Mouse (Mus musculus) forebrain, postnatal 0 days (tissue): Measurements from ENCODE around the gene Zbtb11. TPM values are rescaled to one million over a fixed set of nuclear protein-coding genes. Genes with fewer than 3 reads are reported as not detected.
A peak's percentile ranks its signal among the peaks of the same experiment; 100 is the strongest.

Source experiments
- ATAC-seq: fragments of 200-750 bp; cut with Nextera tagmentation; 2 replicates; pipeline ENCODE4 v1.8.0; 2017; ENCODE audit warnings: mild to moderate bottlenecking, moderate library complexity
- DNase-seq: peaks from one replicate; pipeline ENCODE4 v3.0.0-alpha.2; 2015
- H3K27ac ChIP-seq: fragments of 300-500 bp; sonication (generic); 2 replicates; pipeline ENCODE4 v1.5.1; 2014; ENCODE audit warnings: low read depth, mild to moderate bottlenecking, antibody characterized with exemption, low read length, moderate library complexity, mixed read lengths
- H3K27me3 ChIP-seq: fragments of 300-500 bp; sonication (generic); 2 replicates; pipeline ENCODE4 v1.6.1; 2014; ENCODE audit warnings: mild to moderate bottlenecking, low read length, mixed read lengths; ENCODE audit not compliant: insufficient read depth
- H3K36me3 ChIP-seq: fragments of 300-500 bp; sonication (generic); 2 replicates; pipeline ENCODE4 v1.6.1; 2014; ENCODE audit warnings: mild to moderate bottlenecking, moderate library complexity; ENCODE audit not compliant: insufficient read depth
- H3K4me1 ChIP-seq: fragments of 300-500 bp; sonication (generic); 2 replicates; pipeline ENCODE4 v1.6.1; 2014; ENCODE audit warnings: antibody characterized with exemption; ENCODE audit not compliant: insufficient read depth
- H3K4me2 ChIP-seq: fragments of 300-500 bp; sonication (generic); 2 replicates; pipeline ENCODE4 v1.6.1; 2014; ENCODE audit warnings: low read depth, mild to moderate bottlenecking, moderate library complexity
- H3K4me3 ChIP-seq: fragments of 300-500 bp; sonication (generic); 2 replicates; pipeline ENCODE4 v1.5.1; 2014; ENCODE audit warnings: low read depth, low read length, mixed read lengths
- H3K9ac ChIP-seq: fragments of 300-500 bp; sonication (generic); 2 replicates; pipeline ENCODE4 v1.6.1; 2014; ENCODE audit warnings: mild to moderate bottlenecking
- H3K9me3 ChIP-seq: fragments of 300-500 bp; sonication (generic); 2 replicates; pipeline ENCODE4 v1.6.1; 2016; ENCODE audit warnings: low read length
- CTCF ChIP-seq: sonication (generic); IDR thresholded peaks from 2 replicates; pipeline ENCODE4 v1.5.1; 2016; ENCODE audit warnings: antibody characterized with exemption, control low read depth, low read depth
- WGBS: fragments of 180-500 bp; shearing (Covaris S2); extraction: QIAGEN DNeasy Blood & Tissue Kit; methylation state at CpG from one replicate; pipeline ENCODE4 v1.1.7; 2014; 5-methylcytosine and 5-hydroxymethylcytosine counted together
- polyA plus RNA-seq: library from polyadenylated mRNA; unstranded; fragments of >200 nt; fragmentation: Nextera tagmentation; extraction: Ambion mirVana; gene quantifications from 2 replicates; pipeline ENCODE4 v1.2.1, GENCODE M21; 2015
- total RNA-seq: library from RNA; depleted of rRNA; stranded (reverse); fragments of >200 nt; gene quantifications from 2 replicates; pipeline ENCODE4 v1.2.3, GENCODE M21; 2014

Zbtb11 gene
- total and polyA plus RNA-seq, 2 experiments from 2014 or later, result 15.6 to 23.7 TPM

DNA sequence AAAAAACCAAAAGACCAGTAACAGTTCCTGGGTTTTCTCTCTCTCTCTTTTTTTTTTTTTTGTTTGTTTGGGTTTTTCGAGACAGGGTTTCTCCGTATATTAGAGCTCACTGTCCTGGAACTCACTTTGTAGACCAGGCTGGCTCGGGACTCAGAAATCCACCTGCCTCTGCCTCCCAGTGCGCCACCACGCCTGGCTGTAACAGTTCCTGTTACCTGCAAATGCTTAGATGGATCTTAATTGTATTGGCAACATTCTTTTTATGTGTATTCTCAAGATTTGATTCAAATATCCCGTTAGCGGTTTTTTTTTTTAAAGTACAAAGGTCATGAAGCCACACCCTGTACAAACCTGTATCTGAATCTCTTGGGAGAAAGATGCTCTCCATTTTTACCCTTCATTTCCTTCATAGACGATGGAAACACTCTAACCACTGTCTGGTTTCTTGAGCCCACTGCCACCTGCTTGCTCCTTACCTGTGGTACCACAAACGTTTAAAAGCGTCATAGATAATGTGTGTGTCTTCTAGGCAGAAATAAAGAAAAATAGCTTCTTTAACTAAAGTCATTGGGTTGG, 969 bp upstream of the Zbtb11 start:
- no peaks in the 10 kb centered on the region for H3K27me3 ChIP-seq
- no peak for TF ChIP-seq CTCF
- ATAC-seq (no peak), DNase-seq (no peak)
- H3K9me3 ChIP-seq, result no peaks in the 10 kb centered on the region
- WGBS, result 50% methylated on average over 10 of the region's 10 CpGs
- 0 out of 2 replicates have a peak overlapping the region, but pooled peaks have one; percentile 63 for H3K27ac ChIP-seq
- H3K4me1 ChIP-seq, result peaks cover 6% of the 10 kb centered on the region; the same call in 1 of the 2 replicates
- H3K36me3 ChIP-seq, result peaks cover 32% of the 10 kb centered on the region
- peak overlapping the region; percentile 58 for H3K4me2 ChIP-seq
- H3K9ac ChIP-seq, result peak overlapping the region; percentile 19
- peak overlapping the region; percentile 95 for H3K4me3 ChIP-seq

DNA sequence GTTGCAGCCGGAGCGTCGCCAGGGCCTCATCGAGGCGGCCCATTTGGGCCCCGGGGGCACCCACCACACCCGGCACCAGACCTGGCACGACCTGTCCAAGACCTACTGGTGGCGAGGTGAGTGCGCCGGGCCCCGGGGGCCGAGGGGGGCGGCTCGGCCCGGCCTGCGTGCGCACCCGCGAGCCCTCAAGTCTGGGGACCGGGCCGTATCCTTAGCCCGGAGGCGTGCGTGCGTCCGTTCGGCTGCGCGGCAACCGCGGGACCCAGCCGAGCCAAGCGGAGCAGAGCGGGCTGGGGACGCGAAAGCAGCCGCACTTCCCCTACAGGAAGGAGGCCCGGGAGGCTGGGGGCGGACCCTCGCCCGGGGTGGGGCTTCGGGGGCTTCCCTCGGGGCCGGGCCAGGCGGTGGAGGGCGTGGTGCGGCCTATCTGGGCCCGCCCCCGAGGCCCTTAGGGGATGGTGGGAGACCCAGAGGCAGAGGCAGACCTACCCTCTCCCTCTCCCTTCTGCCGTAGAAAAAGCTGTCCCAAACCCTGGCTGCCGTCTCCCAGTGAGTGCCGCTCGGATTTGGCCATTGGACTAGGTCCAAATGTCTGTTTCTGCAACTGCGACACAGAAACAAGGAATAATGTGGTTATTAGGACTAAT, 696 bp downstream of the Zbtb11 start:
- peak overlapping the region; percentile 71 for H3K4me2 ChIP-seq
- peaks cover 6% of the 10 kb centered on the region; the same call in 1 of the 2 replicates for H3K4me1 ChIP-seq
- no peaks in the 10 kb centered on the region for H3K27me3 ChIP-seq
- peak overlapping the region; percentile 95 for H3K4me3 ChIP-seq
- H3K27ac ChIP-seq, result peak overlapping the region; percentile 94
- H3K36me3 ChIP-seq, result peaks cover 34% of the 10 kb centered on the region
- peak overlapping the region; percentile 92 for H3K9ac ChIP-seq
- peak; percentile 70 for ATAC-seq
- WGBS, result under 1% methylated on average over 40 of the region's 55 CpGs
- DNase-seq, result peak; percentile 87
- no peaks in the 10 kb centered on the region for H3K9me3 ChIP-seq
- no peak for TF ChIP-seq CTCF

DNA sequence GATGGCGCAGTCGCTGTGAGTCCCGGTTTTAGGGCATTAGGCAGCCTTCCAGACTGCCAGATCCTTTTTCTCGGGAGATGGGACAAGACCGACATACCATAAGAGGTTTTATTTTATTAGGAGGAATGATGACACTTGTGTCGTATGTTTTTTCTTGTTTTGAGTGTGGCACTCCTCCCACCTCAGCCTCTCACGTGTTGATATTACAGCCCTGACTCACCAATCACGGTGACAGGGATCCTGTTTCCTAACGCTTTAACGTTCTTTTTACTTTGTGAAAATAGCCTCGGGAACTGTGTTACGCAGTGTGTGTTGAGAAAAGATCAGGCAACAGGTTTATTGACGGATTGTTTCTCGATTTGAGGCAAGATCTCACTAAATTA, 1.2 kb downstream of the Zbtb11 start:
- Histone ChIP-seq H3K9ac (peak overlapping the region; percentile 92), H3K4me2 (peak overlapping the region; percentile 71), H3K9me3 (no peaks in the 10 kb centered on the region), H3K36me3 (peaks cover 28% of the 10 kb centered on the region), H3K27me3 (no peaks in the 10 kb centered on the region), H3K4me1 (peaks cover 6% of the 10 kb centered on the region; the same call in 1 of the 2 replicates), H3K27ac (peak overlapping the region; percentile 94), H3K4me3 (peak overlapping the region; percentile 95)
- no peak for DNase-seq
- TF ChIP-seq CTCF, result no peak
- no peak for ATAC-seq
- 3% methylated on average over 14 of the region's 14 CpGs for WGBS

DNA sequence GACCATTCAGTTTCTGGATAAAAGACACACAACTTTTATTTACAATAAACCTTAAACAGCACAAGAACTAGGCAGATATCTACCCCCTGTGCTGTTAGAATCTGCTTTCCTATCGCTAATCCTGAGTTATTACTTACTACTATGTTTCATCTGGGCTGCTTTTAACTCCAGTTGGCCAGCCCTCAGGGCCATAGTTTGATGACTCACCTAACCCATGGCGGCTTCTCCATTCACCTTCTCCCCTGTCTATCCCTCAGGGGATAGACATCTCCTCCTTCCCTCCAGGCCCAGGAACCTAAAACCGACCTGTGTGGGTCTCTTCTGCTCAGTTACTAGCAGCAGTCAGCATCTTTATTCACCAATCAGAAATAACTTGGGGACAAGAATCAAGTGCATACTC, 12.3 kb downstream of the Zbtb11 start:
- 96% methylated on average over 3 of the region's 3 CpGs for WGBS
- no peaks in the 10 kb centered on the region for H3K9me3 ChIP-seq
- no peaks in the 10 kb centered on the region for H3K4me1 ChIP-seq
- H3K36me3 ChIP-seq, result peaks cover 45% of the 10 kb centered on the region
- no peak for TF ChIP-seq CTCF
- H3K9ac ChIP-seq, result no peak overlapping the region
- H3K27ac ChIP-seq, result no peak overlapping the region
- H3K27me3 ChIP-seq, result no peaks in the 10 kb centered on the region
- no peak overlapping the region for H3K4me2 ChIP-seq
- ATAC-seq, result no peak
- no peak for DNase-seq
- H3K4me3 ChIP-seq, result no peak overlapping the region

DNA sequence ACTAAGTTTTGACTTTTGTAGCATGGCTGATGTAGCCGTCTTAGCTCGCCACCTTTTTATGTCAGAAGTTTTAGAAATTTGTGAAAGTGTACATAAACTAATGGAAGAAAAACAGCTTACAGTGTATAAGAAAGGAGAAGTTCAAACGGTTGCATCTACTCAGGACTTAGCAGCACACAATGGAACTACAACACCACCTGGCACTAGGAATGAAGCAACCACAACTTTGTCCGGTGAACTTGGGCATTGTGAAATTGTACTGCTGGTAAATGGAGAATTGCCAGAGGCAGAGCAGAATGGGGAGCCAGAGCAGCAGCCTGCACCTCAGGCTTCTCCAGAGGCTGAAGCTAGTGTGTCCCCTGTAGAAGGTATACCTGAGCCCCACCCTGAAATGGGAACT, 16.6 kb downstream of the Zbtb11 start:
- DNase-seq (no peak), ATAC-seq (no peak)
- H3K4me1 ChIP-seq, result no peaks in the 10 kb centered on the region
- H3K36me3 ChIP-seq, result peaks cover 43% of the 10 kb centered on the region
- no peaks in the 10 kb centered on the region for H3K27me3 ChIP-seq
- no peak for TF ChIP-seq CTCF
- H3K4me3 ChIP-seq, result no peak overlapping the region
- no peak overlapping the region for H3K4me2 ChIP-seq
- no peak overlapping the region for H3K27ac ChIP-seq
- H3K9ac ChIP-seq, result no peak overlapping the region
- no peaks in the 10 kb centered on the region for H3K9me3 ChIP-seq
- WGBS, result 92% methylated on average over 4 of the region's 4 CpGs

DNA sequence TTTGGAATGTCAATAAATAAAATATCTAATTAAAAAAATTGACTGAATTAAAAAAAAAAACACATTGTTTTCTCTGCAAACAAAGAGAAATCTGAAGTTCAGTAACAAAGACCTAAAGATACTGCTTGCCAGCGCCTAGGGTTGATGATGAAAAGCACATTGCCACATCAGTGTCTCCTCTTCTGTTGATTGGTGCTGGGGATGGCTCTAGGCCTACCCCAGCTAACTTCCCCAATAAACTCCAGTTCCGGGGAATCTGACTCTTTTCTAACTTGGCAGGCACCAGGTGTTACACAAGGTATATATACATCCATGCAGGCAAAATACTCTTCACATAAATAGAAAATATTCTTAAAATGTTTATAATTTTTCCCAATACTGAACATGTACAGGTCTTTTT, 20.6 kb downstream of the Zbtb11 start:
- 94% methylated on average over 2 of the region's 2 CpGs for WGBS
- Histone ChIP-seq H3K4me2 (no peak overlapping the region), H3K36me3 (peaks cover 49% of the 10 kb centered on the region)

DNA sequence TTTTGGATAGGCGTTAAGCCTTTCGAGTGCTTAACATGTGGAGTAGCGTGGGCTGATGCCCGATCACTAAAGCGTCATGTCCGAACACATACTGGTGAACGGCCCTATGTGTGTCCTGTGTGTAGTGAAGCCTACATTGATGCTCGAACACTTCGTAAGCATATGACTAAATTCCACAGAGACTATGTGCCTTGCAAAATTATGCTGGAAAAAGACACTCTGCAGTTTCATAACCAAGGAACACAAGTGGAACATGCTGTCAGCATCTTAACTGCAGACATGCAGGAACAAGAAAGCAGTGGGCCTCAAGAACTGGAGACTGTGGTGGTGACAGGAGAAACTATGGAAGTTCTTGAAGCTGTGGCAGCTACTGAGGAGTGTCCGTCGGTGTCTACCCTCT, 33.1 kb downstream of the Zbtb11 start:
- no peak overlapping the region for H3K27ac ChIP-seq
- no peaks in the 10 kb centered on the region for H3K9me3 ChIP-seq
- no peak for TF ChIP-seq CTCF
- H3K4me3 ChIP-seq, result no peak overlapping the region
- no peaks in the 10 kb centered on the region for H3K4me1 ChIP-seq
- H3K27me3 ChIP-seq, result no peaks in the 10 kb centered on the region
- WGBS, result 95% methylated on average over 11 of the region's 11 CpGs
- no peak overlapping the region for H3K9ac ChIP-seq
- peaks cover 34% of the 10 kb centered on the region for H3K36me3 ChIP-seq
- DNase-seq (no peak), ATAC-seq (no peak)
- no peak overlapping the region for H3K4me2 ChIP-seq

More for the DNA sequence above, 20.6 kb downstream of the Zbtb11 start:
- Histone ChIP-seq H3K4me1 (no peaks in the 10 kb centered on the region), H3K27me3 (no peaks in the 10 kb centered on the region), H3K9me3 (no peaks in the 10 kb centered on the region), H3K9ac (no peak overlapping the region), H3K27ac (no peak overlapping the region), H3K4me3 (no peak overlapping the region)
- no peak for TF ChIP-seq CTCF
- ATAC-seq (no peak), DNase-seq (no peak)
